ENCODE assay signal across 25 mouse cellular contexts in genomic region chr11:3707057-3707456, GRCm38 (mm10). TPM values are rescaled to one million over a fixed set of nuclear protein-coding genes. Genes with fewer than 3 reads are reported as not detected.
DNase-seq lines count a peak whose midpoint lies in the region; ATAC-seq and TF ChIP-seq lines count a peak whose summit lies in the region.
"Had no signal": no experiment of that assay in that cellular context is flagged by ENCODE, and none has a peak within 500 bp of the region (broad histone marks: within the 10 kb centered on the region; RNA-seq: fewer than 3 reads in every experiment).

No protein-coding gene starts in this region.

- no peak overlapping the region for H3K27ac ChIP-seq in heart, postnatal 0 days (ENCODE audit: low read depth)
- H3K27ac ChIP-seq in midbrain, embryonic 11.5 days (ENCODE audit: low read depth, low read length) = no peak overlapping the region
- H3K27ac ChIP-seq in midbrain, embryonic 16.5 days (ENCODE audit: low read length) = no peak overlapping the region
- H3K27ac ChIP-seq in liver, embryonic 13.5 days = no peak overlapping the region
- no peak overlapping the region for H3K27ac ChIP-seq in kidney, embryonic 16.5 days (ENCODE audit: low read length)
- H3K27ac ChIP-seq: embryonic facial prominence, embryonic 12.5 days; embryonic facial prominence, embryonic 15.5 days; forebrain, embryonic 15.5 days; heart, adult 2 months; heart, embryonic 15.5 days; hindbrain, embryonic 14.5 days; hindbrain, postnatal 0 days had no signal

- no peak overlapping the region for H3K4me3 ChIP-seq in heart, postnatal 0 days (ENCODE audit: low read depth, low read length)
- H3K4me3 ChIP-seq in midbrain, embryonic 11.5 days (ENCODE audit: low read depth, low read length) = no peak overlapping the region
- H3K4me3 ChIP-seq in midbrain, embryonic 16.5 days (ENCODE audit: low read depth, low read length) = no peak overlapping the region
- H3K4me3 ChIP-seq in liver, embryonic 13.5 days (replicated peaks) = no peak overlapping the region
- no peak overlapping the region for H3K4me3 ChIP-seq in kidney, embryonic 16.5 days (ENCODE audit: low read length)
- H3K4me3 ChIP-seq: embryonic facial prominence, embryonic 12.5 days; embryonic facial prominence, embryonic 15.5 days; forebrain, embryonic 15.5 days; heart, adult 2 months; heart, embryonic 15.5 days had no signal

- DNase-seq in heart, postnatal 0 days (ENCODE audit: low spot score) = no peak
- no peak for DNase-seq in heart, adult 8-10 months (ENCODE audit: low spot score)
- DNase-seq in midbrain, embryonic 11.5 days (ENCODE audit: low spot score, missing footprints) = peak; percentile 19
- DNase-seq in liver, embryonic 13.5 days = no peak
- no peak for DNase-seq in left cerebral cortex, adult 9 months (ENCODE audit: low spot score in 2 of 2)
- DNase-seq: adrenal gland, postnatal 10 days; adrenal gland, postnatal 36 days; cerebellum, adult 18-20 months; cerebellum, adult 9-11 months; cerebellum, postnatal 25 days; gastrocnemius, postnatal 25 days; heart, adult 2 months; heart, postnatal 14 days; heart, postnatal 4 days had no signal

- H3K36me3 ChIP-seq in heart, postnatal 0 days (replicated peaks; ENCODE audit: control insufficient read depth, insufficient read depth, low read length) = no peaks in the 10 kb centered on the region
- no peaks in the 10 kb centered on the region for H3K36me3 ChIP-seq in midbrain, embryonic 11.5 days (ENCODE audit: control insufficient read depth, insufficient read depth, low read length)
- peaks cover 6% of the 10 kb centered on the region; the same call in 1 of the 2 replicates for H3K36me3 ChIP-seq in midbrain, embryonic 16.5 days (ENCODE audit: control insufficient read depth, insufficient read depth, low read length)
- no peaks in the 10 kb centered on the region for H3K36me3 ChIP-seq in liver, embryonic 13.5 days
- no peaks in the 10 kb centered on the region for H3K36me3 ChIP-seq in kidney, embryonic 16.5 days (ENCODE audit: insufficient read depth, low read length)
- H3K36me3 ChIP-seq: embryonic facial prominence, embryonic 12.5 days; embryonic facial prominence, embryonic 15.5 days; forebrain, embryonic 15.5 days; heart, embryonic 15.5 days had no signal

- no peaks in the 10 kb centered on the region for H3K27me3 ChIP-seq in heart, postnatal 0 days (ENCODE audit: control insufficient read depth, insufficient read depth, low read length)
- no peaks in the 10 kb centered on the region for H3K27me3 ChIP-seq in midbrain, embryonic 11.5 days (ENCODE audit: control insufficient read depth, insufficient read depth, low read length)
- H3K27me3 ChIP-seq in midbrain, embryonic 16.5 days (ENCODE audit: control insufficient read depth, insufficient read depth, low read depth, low read length) = no peaks in the 10 kb centered on the region
- no peaks in the 10 kb centered on the region for H3K27me3 ChIP-seq in liver, embryonic 13.5 days
- no peaks in the 10 kb centered on the region; the same call in 1 of the 2 replicates for H3K27me3 ChIP-seq in kidney, embryonic 16.5 days (ENCODE audit: insufficient read depth, low read length)
- H3K27me3 ChIP-seq: embryonic facial prominence, embryonic 12.5 days; embryonic facial prominence, embryonic 15.5 days; forebrain, embryonic 15.5 days had no signal

- H3K9me3 ChIP-seq in heart, postnatal 0 days (replicated peaks; ENCODE audit: control insufficient read depth, low read length) = no peaks in the 10 kb centered on the region
- H3K9me3 ChIP-seq in midbrain, embryonic 11.5 days (ENCODE audit: control insufficient read depth, low read length) = no peaks in the 10 kb centered on the region
- H3K9me3 ChIP-seq in midbrain, embryonic 16.5 days (replicated peaks; ENCODE audit: control insufficient read depth, low read length, poor library complexity, severe bottlenecking) = no peaks in the 10 kb centered on the region
- H3K9me3 ChIP-seq in liver, embryonic 13.5 days (replicated peaks) = no peaks in the 10 kb centered on the region
- no peaks in the 10 kb centered on the region for H3K9me3 ChIP-seq in kidney, embryonic 16.5 days (ENCODE audit: low read length)
- H3K9me3 ChIP-seq: embryonic facial prominence, embryonic 12.5 days; embryonic facial prominence, embryonic 15.5 days; forebrain, embryonic 15.5 days; heart, embryonic 15.5 days had no signal

- WGBS in heart, postnatal 0 days = 64% methylated on average over 8 of the region's 8 CpGs
- WGBS in midbrain, embryonic 11.5 days = 87% methylated on average over 8 of the region's 8 CpGs
- WGBS in midbrain, embryonic 16.5 days = 91% methylated on average over 8 of the region's 8 CpGs
- whole genome bisulfite sequencing in liver, embryonic 13.5 days (ENCODE audit: insufficient replicate concordance) = 39% methylated on average over 8 of the region's 8 CpGs
- WGBS in kidney, embryonic 16.5 days = 78% methylated on average over 8 of the region's 8 CpGs

- H3K4me1 ChIP-seq in heart, postnatal 0 days (ENCODE audit: control insufficient read depth, insufficient read depth) = no peaks in the 10 kb centered on the region
- no peaks in the 10 kb centered on the region for H3K4me1 ChIP-seq in midbrain, embryonic 11.5 days (ENCODE audit: control insufficient read depth, insufficient read depth, low read length)
- no peaks in the 10 kb centered on the region for H3K4me1 ChIP-seq in midbrain, embryonic 16.5 days (ENCODE audit: control insufficient read depth, insufficient read depth, low read length)
- peaks cover 7% of the 10 kb centered on the region; the same call in 1 of the 2 replicates for H3K4me1 ChIP-seq in liver, embryonic 13.5 days (replicated peaks)
- 0 out of 2 replicates have a peak, but pooled peaks cover 3% of the 10 kb centered on the region for H3K4me1 ChIP-seq in kidney, embryonic 16.5 days (ENCODE audit: insufficient read depth, low read length)
- H3K4me1 ChIP-seq: embryonic facial prominence, embryonic 12.5 days; embryonic facial prominence, embryonic 15.5 days; forebrain, embryonic 15.5 days; heart, embryonic 15.5 days had no signal

- no peak for TF ChIP-seq CTCF in heart, postnatal 0 days (IDR thresholded peaks at IDR 0.05; ENCODE audit: low read depth)

- no peak overlapping the region for H3K4me2 ChIP-seq in heart, postnatal 0 days (ENCODE audit: low read depth, low read length)
- no peak overlapping the region for H3K4me2 ChIP-seq in midbrain, embryonic 11.5 days
- no peak overlapping the region for H3K4me2 ChIP-seq in midbrain, embryonic 16.5 days (ENCODE audit: low read length)
- H3K4me2 ChIP-seq in liver, embryonic 13.5 days = no peak overlapping the region
- H3K4me2 ChIP-seq in kidney, embryonic 16.5 days (replicated peaks; ENCODE audit: low read depth, low read length) = no peak overlapping the region
- H3K4me2 ChIP-seq: embryonic facial prominence, embryonic 12.5 days; embryonic facial prominence, embryonic 15.5 days; forebrain, embryonic 15.5 days; heart, embryonic 11.5 days; heart, embryonic 15.5 days; hindbrain, embryonic 14.5 days had no signal

- no peak overlapping the region for H3K9ac ChIP-seq in heart, postnatal 0 days (replicated peaks; ENCODE audit: low read depth, low read length)
- H3K9ac ChIP-seq in midbrain, embryonic 11.5 days (ENCODE audit: low read length) = no peak overlapping the region
- H3K9ac ChIP-seq in midbrain, embryonic 16.5 days (ENCODE audit: low read depth, low read length) = no peak overlapping the region
- H3K9ac ChIP-seq in liver, embryonic 13.5 days = no peak overlapping the region
- no peak overlapping the region for H3K9ac ChIP-seq in kidney, embryonic 16.5 days (replicated peaks; ENCODE audit: low read length)
- H3K9ac ChIP-seq: embryonic facial prominence, embryonic 12.5 days; embryonic facial prominence, embryonic 15.5 days; forebrain, embryonic 15.5 days; heart, embryonic 15.5 days; hindbrain, embryonic 14.5 days had no signal

- no peak for TF ChIP-seq EP300 in heart, postnatal 0 days (IDR thresholded peaks at IDR 0.05; ENCODE audit: low read depth)

- peak; percentile 33; the same call in 1 of the 2 replicates for ATAC-seq in heart, postnatal 0 days (ENCODE audit: insufficient read depth, low read depth)
- no peak for ATAC-seq in midbrain, embryonic 11.5 days (ENCODE audit: low FRiP score)
- no peak for ATAC-seq in midbrain, embryonic 16.5 days
- ATAC-seq in liver, embryonic 13.5 days (ENCODE audit: low read depth) = peak; percentile 45; the same call in 1 of the 2 replicates
- no peak for ATAC-seq in kidney, embryonic 16.5 days (ENCODE audit: low FRiP score, low TSS enrichment)
- ATAC-seq: CD4-positive, CD25-positive, alpha-beta regulatory T cell, adult 4 months; forebrain, embryonic 15.5 days; hindbrain, postnatal 0 days; inflammation-experienced regulatory T-cells, adult 6 months had no signal

RNA-seq across cellular contexts. Expression of gene Morc2a, which starts 58.1 kb away (rescaled TPM):
- total RNA-seq in heart, postnatal 0 days (2014; rRNA removed; ENCODE audit: low replicate concordance) = 12.8 and 21.3 TPM in 2 replicates
- 7.9 and 9.5 TPM in 2 replicates for polyA plus RNA-seq in heart, postnatal 0 days (2015; fragmentation: Nextera tagmentation; extraction: Ambion mirVana)
- 10 to 100 TPM; 18.5 to 20.2 (median 18.7) TPM for total RNA-seq in heart, adult 8-10 months (2022)
- 27.3 and 28.1 TPM in 2 replicates for polyA plus RNA-seq in midbrain, embryonic 11.5 days (2014; fragmentation: Nextera tagmentation; extraction: Ambion mirVana)
- polyA plus RNA-seq in midbrain, embryonic 16.5 days (2015; fragmentation: Nextera tagmentation; extraction: Ambion mirVana) = 33.7 and 38.5 TPM in 2 replicates
- 6.9 and 8.6 TPM in 2 replicates for polyA plus RNA-seq in liver, embryonic 13.5 days (2015; fragmentation: Nextera tagmentation; extraction: Ambion mirVana)
- polyA plus RNA-seq in kidney, embryonic 16.5 days (2015; fragmentation: Nextera tagmentation; extraction: Ambion mirVana) = 27.5 and 31.2 TPM in 2 replicates

Comparison
In these comparisons a context has a peak if more than half of its experiments do, and no peak if none do; other contexts are left out.
1. ATAC-seq: peak in heart, postnatal 0 days (single experiment) and liver, embryonic 13.5 days (single experiment); none in midbrain, embryonic 11.5 days (single experiment), midbrain, embryonic 16.5 days (single experiment) and kidney, embryonic 16.5 days (single experiment).